Mouse (Mus musculus): ENCODE measurements around the gene Gramd4.

The Gramd4 gene

GRCm38 (mm10) chr15:86183484-86183883, 126.0 kb downstream of the Gramd4 start:
- no peak for DNase-seq (ENCODE audit: low spot score)

DNA sequence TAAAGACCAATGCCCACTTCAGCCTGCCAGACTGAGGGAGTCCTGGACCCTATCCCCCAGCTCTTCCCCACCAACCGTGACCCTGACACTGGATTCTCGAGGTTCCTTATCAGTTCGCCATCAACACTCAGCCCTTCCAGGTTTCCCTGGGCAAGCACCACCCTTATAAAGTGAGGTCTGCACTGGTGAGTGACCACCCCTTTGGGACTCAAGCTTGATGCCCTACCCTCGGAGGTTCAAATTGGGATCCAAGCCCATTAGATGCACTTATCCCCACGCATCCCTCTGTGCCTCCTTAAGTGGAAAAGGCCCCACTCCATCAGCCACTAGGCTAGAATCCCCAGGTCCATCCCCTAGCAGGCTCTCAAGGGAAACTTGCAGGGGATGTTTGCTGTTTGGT, 126.6 kb downstream of the Gramd4 start:
- DNase-seq (ENCODE audit: low spot score) = no peak

GRCm38 (mm10) chr15:86184851-86185688, 127.6 kb downstream of the Gramd4 start:
- DNase-seq (ENCODE audit: low spot score) = no peak

DNA sequence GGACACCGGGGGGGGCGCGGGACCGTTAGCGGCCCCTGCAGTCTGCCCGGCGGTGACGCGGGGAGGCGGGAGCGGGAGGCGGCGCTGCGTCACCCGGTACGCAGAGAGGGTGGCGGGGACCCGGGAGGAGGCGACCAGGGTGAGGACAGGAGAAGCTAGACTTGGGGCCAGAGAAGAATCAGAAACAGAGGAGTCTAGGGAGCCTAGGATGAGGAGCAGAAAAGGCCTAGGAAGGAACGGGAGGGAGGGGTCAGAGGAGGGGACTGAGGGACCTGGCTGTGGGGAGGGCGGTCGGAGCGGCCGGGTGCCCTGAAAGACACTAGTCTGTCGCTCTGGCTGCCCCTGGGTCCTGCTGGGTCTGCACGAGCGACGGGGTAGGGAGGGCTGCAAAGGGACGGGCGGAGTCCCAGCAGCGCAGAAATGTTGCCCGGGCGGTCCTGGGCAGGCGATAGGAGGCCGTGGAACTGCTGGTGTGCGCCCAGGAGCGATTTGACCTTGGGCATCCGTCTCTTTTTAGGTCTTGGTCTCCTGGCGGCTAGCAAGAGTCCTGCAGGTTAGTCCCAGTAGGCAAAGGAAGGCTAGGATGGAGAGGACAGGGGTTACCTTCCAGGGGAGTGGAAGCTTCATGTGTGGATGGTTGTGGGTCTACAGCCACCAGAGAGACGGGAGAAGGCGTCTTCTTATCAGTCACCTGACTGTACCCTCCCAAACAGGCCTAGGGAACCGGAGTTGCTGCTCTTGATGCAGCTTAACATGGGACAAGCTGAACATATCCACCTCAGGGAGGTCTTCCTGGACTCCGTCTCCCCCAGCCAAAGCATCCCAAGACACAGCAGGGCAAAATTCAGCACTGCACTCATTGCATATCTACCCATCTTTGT, 128.4 kb downstream of the Gramd4 start, which contains the start of gene Cerk:
Gene Cerk (minus strand): TSS at position 453 of the 881 bp plus-strand sequence.
- peak; percentile 65 for DNase-seq (ENCODE audit: low spot score)

DNA sequence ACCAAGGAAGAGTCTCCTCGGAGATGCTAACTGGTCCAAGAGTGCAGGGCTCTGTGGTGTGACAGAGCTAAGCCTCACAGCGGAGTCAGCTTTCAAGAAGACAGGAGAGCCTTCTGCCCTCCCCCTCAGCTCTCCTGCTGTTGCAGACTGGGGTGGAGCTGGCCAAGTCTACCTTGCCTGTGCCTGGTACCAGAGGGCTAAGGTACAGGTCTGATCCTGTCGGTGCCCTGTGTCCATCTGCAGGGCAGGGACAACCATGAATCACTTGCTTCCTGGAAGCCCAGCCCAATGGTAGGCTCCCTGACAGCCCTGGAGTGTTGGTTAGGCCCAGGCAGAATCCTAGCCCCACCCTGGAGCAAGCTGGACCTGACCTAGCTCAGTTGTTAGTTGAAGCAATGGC, 129.2 kb downstream of the Gramd4 start:
- no peak for DNase-seq (ENCODE audit: low spot score)

Measured in ovary, postnatal 14 days (tissue).